Mouse (Mus musculus): ENCODE results near the gene Sval3.

Gene Sval3

GRCm38 (mm10) chr6:41967840-41968239 lies at the start of gene Sval3:
Sval3 (plus strand) TSS chr6:41968140.
- DNase-seq: no peak

- no peak for DNase-seq
Observed at GRCm38 (mm10) chr6:41951330-41951729, 16.6 kb upstream of the Sval3 start, which contains the start of gene Sval1. Sval1 (plus strand) TSS chr6:41951630.
